Mouse (Mus musculus) cerebellum, adult 2 months (tissue): ENCODE measurements around the gene Jak1. TPM values are rescaled to one million over a fixed set of nuclear protein-coding genes. Genes with fewer than 3 reads are reported as not detected.

Experiments
- DNase-seq, 2 experiments: peaks; one replicate each; pipeline ENCODE4 v3.0.0; 2021
- H3K27ac ChIP-seq: fragments of 200-500 bp; 2 replicates; pipeline ENCODE4 v1.5.1; 2012; ENCODE audit warnings: low read length, control low read depth, inconsistent platforms; ENCODE audit not compliant: insufficient read depth
- H3K27me3 ChIP-seq: fragments of 200-500 bp; 2 replicates; pipeline ENCODE4 v1.6.1; 2012; ENCODE audit warnings: inconsistent platforms, mild to moderate bottlenecking, low read length, moderate library complexity; ENCODE audit not compliant: control insufficient read depth, insufficient read depth
- H3K4me1 ChIP-seq: fragments of 200-500 bp; 2 replicates; pipeline ENCODE4 v1.6.1; 2011; ENCODE audit warnings: low read length; ENCODE audit not compliant: control insufficient read depth, insufficient read depth
- H3K4me3 ChIP-seq: fragments of 200-500 bp; replicated peaks from 2 replicates; pipeline ENCODE3; 2011; ENCODE audit warnings: mild to moderate bottlenecking, low read depth, low read length, control low read depth; ENCODE audit not compliant: insufficient read depth
- CTCF ChIP-seq: fragments of 200-500 bp; IDR thresholded peaks from 2 replicates; pipeline ENCODE4 v1.5.1; 2011; ENCODE audit warnings: low read depth, mild to moderate bottlenecking, control low read depth, low read length, moderate library complexity, borderline replicate concordance; ENCODE audit not compliant: insufficient read depth
- POLR2A ChIP-seq: fragments of 200-500 bp; IDR thresholded peaks from 2 replicates; pipeline ENCODE4 v1.6.1; 2011; ENCODE audit warnings: low read length, control low read depth, borderline replicate concordance; ENCODE audit not compliant: insufficient read depth
- WGBS: fragments of 180-500 bp; shearing (Covaris S2); methylation state at CpG from one replicate; pipeline ENCODE4 v1.1.7; 2018; 5-methylcytosine and 5-hydroxymethylcytosine counted together
- polyA plus RNA-seq: library from polyadenylated mRNA; depleted of rRNA; stranded (reverse); fragments of >200 nt; gene quantifications from 2 replicates; pipeline ENCODE4 v1.2.3, GENCODE M21; 2012

The Jak1 gene
- polyA plus RNA-seq, 1 experiment, result 72.2 TPM

DNA sequence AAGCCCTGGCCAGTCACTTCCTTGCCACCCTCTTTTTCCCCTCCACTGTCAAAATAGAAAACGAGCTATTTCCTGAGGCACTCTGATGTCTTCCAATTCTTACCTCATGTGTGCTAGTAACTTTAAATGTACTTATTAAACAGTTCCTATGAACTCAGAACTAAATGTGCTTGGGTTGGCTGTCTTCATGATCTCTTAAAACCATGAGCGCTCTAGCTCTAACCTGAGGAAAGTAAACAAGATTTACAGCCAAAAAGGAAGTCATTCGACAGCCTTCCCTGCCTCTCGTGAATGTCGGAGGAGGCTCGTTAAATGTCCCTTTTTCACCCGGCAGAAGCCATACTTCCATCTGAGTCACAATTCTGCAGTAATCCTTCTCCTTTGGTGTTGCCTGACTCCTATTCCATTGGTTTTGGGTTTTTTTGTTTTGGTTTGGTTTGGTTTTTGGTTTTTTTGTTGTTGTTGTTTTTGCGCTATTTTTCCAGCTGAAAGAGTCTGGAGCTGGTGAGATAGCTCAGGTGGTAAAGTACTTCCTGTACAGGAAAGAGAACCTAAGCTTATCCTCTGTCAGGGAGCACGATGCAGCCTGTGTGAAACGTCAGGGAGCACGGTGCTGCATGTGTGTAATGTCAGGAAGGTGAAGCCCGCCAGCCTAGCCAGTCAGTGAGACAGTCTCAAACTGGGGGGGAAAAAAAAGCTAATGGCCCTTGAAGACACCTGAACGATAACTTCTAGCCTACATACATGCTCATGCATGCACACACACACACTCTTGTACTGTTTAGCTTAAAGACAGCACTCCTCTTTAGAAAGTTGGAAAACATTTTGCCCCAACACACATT is 12.1 kb downstream of the Jak1 start:
- TF ChIP-seq POLR2A (no peak), CTCF (no peak)
- H3K27ac ChIP-seq, result no peak overlapping the region

DNA sequence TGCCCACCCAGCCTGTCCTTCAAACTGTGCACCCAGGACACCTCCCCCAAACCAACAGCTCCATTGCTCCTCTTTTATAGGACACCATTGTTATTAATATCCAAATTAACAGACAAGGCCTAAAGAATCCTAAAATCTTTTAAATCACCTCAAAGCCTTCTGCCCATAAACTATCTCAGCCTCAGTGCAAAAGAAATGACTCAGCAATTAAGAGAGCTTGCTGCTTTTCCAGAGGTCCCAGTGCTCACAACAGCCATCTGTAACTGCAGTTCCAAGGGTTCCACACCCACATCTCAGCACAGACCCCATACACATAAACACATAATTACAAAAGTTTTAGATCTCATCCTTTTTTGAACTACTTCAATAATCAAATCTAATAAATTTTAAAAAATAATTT is 13.1 kb downstream of the Jak1 start:
- no peak overlapping the region for H3K4me3 ChIP-seq
- DNase-seq, result no peak
- no peaks in the 10 kb centered on the region for H3K4me1 ChIP-seq
- TF ChIP-seq CTCF (no peak), POLR2A (no peak)
- no peaks in the 10 kb centered on the region for H3K27me3 ChIP-seq
- no peak overlapping the region for H3K27ac ChIP-seq

More for the DNA sequence above, 12.1 kb downstream of the Jak1 start:
- Histone ChIP-seq H3K27me3 (no peaks in the 10 kb centered on the region), H3K4me3 (no peak overlapping the region), H3K4me1 (no peaks in the 10 kb centered on the region)
- WGBS, result 87% methylated on average over 13 of the region's 13 CpGs
- no peak for DNase-seq

DNA sequence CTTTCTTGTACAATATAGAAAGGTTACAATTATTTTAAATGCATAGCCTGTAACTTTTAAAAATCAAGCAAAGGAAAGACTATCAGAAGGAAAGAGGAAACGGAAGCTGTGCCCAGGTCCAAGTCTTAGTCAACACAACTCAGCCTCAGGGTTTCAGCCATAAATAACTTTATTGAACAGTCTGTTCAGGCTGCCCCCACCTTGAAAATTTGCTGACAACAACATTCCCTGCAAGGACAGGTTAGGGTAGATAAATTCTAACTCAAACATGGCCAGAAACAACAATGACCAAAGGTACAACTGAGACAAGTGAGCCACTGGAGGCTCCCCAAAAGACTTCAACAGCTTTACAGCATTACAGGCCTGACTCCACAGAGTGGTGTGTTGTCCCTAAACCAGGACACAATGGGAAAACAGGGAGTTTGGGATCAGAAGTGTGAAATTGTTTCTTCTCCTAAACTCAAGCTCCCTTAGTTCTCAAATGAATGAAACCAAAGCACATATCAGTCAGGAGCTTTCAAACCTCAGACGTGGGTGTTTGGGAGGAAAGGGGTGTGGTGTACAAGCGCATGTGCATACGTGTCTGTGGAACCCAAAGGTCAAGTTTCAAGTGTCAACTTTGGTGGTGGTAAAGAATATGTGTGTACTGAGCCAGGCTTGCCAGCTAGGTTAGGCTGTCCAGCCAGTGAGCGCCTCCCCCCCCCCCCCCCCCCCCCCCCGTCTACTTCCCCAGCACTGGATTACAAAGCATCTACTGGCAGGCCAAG is 14.9 kb downstream of the Jak1 start:
- Histone ChIP-seq H3K4me3 (no peak overlapping the region), H3K4me1 (no peaks in the 10 kb centered on the region), H3K27ac (no peak overlapping the region), H3K27me3 (no peaks in the 10 kb centered on the region)
- WGBS, result 68% methylated on average over 6 of the region's 6 CpGs
- no peak for TF ChIP-seq POLR2A
- no peak for TF ChIP-seq CTCF
- DNase-seq, result no peak

DNA sequence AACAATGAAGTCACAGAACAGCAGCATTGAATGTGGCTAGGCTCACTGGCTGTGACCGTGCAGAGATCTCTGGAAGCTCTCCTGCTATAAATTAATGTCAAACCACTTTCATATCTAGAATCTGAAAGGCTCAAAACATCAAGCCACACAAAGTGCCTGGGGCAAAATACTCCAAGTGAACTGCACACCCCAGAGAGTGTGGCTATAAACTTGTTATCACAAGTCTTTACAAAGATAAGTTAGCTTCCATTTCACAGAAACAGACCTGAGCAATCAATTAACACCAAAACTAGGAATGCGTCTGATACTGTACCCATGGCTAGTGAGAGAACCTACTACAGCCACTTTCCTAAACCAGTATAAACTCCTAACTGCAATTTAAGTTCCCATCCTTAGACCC is 17.7 kb downstream of the Jak1 start:
- TF ChIP-seq POLR2A (no peak), CTCF (no peak)
- Histone ChIP-seq H3K27me3 (no peaks in the 10 kb centered on the region), H3K27ac (no peak overlapping the region), H3K4me1 (no peaks in the 10 kb centered on the region), H3K4me3 (no peak overlapping the region)
- 87% methylated on average over 2 of the region's 2 CpGs for WGBS
- DNase-seq, result no peak

DNA sequence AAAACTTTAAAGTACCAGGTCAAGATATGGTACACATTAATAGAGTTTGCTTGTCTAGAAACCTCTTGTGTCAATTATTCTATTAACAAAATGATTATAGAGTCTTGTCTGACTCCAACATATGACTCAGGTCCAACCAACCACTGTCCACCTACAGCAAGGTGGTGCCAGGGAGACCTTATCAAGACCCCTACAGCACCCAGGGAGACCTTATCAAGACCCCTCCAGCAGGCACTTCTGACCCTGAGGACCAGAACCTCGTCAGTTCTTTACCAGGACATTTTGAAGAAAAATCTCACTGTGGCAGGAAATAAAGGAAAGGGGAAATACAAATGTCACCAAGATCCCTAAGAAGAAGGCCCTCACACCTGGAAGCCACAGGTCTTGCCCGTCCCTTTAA is 18.5 kb downstream of the Jak1 start:
- Histone ChIP-seq H3K4me1 (no peaks in the 10 kb centered on the region), H3K27me3 (no peaks in the 10 kb centered on the region), H3K4me3 (no peak overlapping the region), H3K27ac (no peak overlapping the region)
- TF ChIP-seq POLR2A (no peak), CTCF (no peak)
- WGBS, result 90% methylated on average over 2 of the region's 2 CpGs
- no peak for DNase-seq

DNA sequence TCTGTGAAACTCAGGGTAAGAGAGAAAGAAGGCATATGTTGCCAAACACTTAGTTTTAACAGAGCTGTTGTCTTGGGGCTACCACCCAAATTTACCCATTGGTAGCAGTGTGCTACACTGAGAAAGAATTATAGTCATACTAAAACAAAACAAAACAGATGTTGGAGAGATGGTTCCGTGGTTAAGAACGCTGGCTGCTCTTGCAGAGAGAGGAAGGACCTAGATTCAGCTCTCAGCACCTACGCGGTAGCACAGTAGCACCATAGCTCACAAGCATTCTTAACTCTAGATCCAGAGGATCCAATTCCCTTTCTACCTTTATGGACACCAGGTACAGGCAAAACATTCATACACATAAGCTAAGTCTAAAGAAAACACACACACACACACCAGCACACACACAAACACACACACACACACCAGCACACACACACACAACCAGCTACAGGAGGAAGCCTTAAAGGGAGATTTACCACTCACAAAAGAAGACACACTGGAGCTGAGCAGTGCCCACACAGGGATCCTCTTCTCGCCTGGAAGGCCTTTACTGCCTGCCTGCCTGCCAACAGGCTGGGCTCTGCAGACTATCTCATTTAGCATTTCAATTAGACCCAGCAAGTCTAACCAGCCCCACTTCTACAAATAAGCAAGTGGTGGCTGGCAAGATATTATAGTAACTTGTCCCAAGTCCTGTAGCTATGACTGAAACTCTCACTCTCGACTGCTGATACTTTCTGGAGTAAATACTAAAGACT is 20.6 kb downstream of the Jak1 start:
- H3K27me3 ChIP-seq, result no peaks in the 10 kb centered on the region
- no peak for TF ChIP-seq POLR2A
- TF ChIP-seq CTCF, result no peak
- peak in 1 of 2 experiments; percentile 33 for DNase-seq
- no peak overlapping the region for H3K27ac ChIP-seq
- no peak overlapping the region for H3K4me3 ChIP-seq
- WGBS, result 71% methylated on average over 6 of the region's 6 CpGs
- peaks cover 12% of the 10 kb centered on the region for H3K4me1 ChIP-seq

DNA sequence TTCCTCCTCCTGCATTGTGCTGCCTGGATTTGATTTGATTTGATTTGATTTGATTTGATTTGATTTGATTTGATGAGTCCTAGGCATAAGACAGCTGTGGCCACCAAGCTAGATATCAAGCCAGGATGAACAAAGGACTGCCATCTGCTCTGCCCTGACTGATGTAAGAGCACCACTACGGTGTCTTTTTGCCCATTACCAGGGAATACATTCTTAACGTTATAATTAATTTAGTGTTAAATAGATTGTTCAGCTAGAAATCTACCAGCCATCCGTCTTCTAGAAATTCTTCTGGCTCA is 24.3 kb downstream of the Jak1 start:
- Histone ChIP-seq H3K27me3 (no peaks in the 10 kb centered on the region), H3K27ac (no peak overlapping the region), H3K4me1 (peaks cover 13% of the 10 kb centered on the region), H3K4me3 (no peak overlapping the region)
- WGBS, result 35% methylated on average over 3 of the region's 3 CpGs
- TF ChIP-seq POLR2A (no peak), CTCF (no peak)
- no peak for DNase-seq
